Mouse (Mus musculus): ENCODE measurements around the gene Zc3h4. TPM values are rescaled to one million over a fixed set of nuclear protein-coding genes. Genes with fewer than 3 reads are reported as not detected.

Gene Zc3h4
- polyA plus RNA-seq, 1 experiment, result 33.9 TPM

- Histone ChIP-seq H3K4me1 (ENCODE audit: control insufficient read depth, insufficient read depth, low read length) (no peaks in the 10 kb centered on the region), H3K4me3 (ENCODE audit: insufficient read depth, low read length) (peak overlapping the region; percentile 64), H3K27ac (ENCODE audit: insufficient read depth, low read length) (no peak overlapping the region)
- TF ChIP-seq POLR2A (IDR thresholded peaks at IDR 0.05; ENCODE audit: extremely low read depth, insufficient read depth, low read length) (no peak; the same call in 1 of the 2 replicates), CTCF (IDR thresholded peaks at IDR 0.05; ENCODE audit: extremely low read depth, insufficient read depth, low read length) (no peak)
These were observed 52.5 kb downstream of the Zc3h4 start for GRCm38 (mm10) chr7:16453118-16453711.

- TF ChIP-seq POLR2A (IDR thresholded peaks at IDR 0.05; ENCODE audit: extremely low read depth, insufficient read depth, low read length) (no peak), CTCF (IDR thresholded peaks at IDR 0.05; ENCODE audit: extremely low read depth, insufficient read depth, low read length) (no peak)
- Histone ChIP-seq H3K4me3 (ENCODE audit: insufficient read depth, low read length) (no peak overlapping the region), H3K27ac (ENCODE audit: insufficient read depth, low read length) (no peak overlapping the region), H3K4me1 (ENCODE audit: control insufficient read depth, insufficient read depth, low read length) (no peaks in the 10 kb centered on the region)
These were observed 54.3 kb downstream of the Zc3h4 start for GRCm38 (mm10) chr7:16455016-16455415.

- no peak overlapping the region for H3K27ac ChIP-seq (ENCODE audit: insufficient read depth, low read length)
- H3K4me1 ChIP-seq (ENCODE audit: control insufficient read depth, insufficient read depth, low read length), result no peaks in the 10 kb centered on the region
- no peak for TF ChIP-seq POLR2A (IDR thresholded peaks at IDR 0.05; ENCODE audit: extremely low read depth, insufficient read depth, low read length)
- no peak for TF ChIP-seq CTCF (IDR thresholded peaks at IDR 0.05; ENCODE audit: extremely low read depth, insufficient read depth, low read length)
- no peak overlapping the region for H3K4me3 ChIP-seq (ENCODE audit: insufficient read depth, low read length)
These were observed 55.6 kb downstream of the Zc3h4 start for GRCm38 (mm10) chr7:16456289-16456688.

GRCm38 (mm10) chr7:16460566-16460965 lies 59.9 kb downstream of the Zc3h4 start:
- Histone ChIP-seq H3K4me1 (ENCODE audit: control insufficient read depth, insufficient read depth, low read length) (no peaks in the 10 kb centered on the region), H3K4me3 (ENCODE audit: insufficient read depth, low read length) (no peak overlapping the region), H3K27ac (ENCODE audit: insufficient read depth, low read length) (no peak overlapping the region)
- TF ChIP-seq CTCF (IDR thresholded peaks at IDR 0.05; ENCODE audit: extremely low read depth, insufficient read depth, low read length) (no peak), POLR2A (IDR thresholded peaks at IDR 0.05; ENCODE audit: extremely low read depth, insufficient read depth, low read length) (no peak)

GRCm38 (mm10) chr7:16461151-16461550 lies 60.4 kb downstream of the Zc3h4 start:
- no peaks in the 10 kb centered on the region for H3K4me1 ChIP-seq (ENCODE audit: control insufficient read depth, insufficient read depth, low read length)
- no peak overlapping the region for H3K4me3 ChIP-seq (ENCODE audit: insufficient read depth, low read length)
- no peak overlapping the region for H3K27ac ChIP-seq (ENCODE audit: insufficient read depth, low read length)
- TF ChIP-seq POLR2A (IDR thresholded peaks at IDR 0.05; ENCODE audit: extremely low read depth, insufficient read depth, low read length), result no peak
- TF ChIP-seq CTCF (IDR thresholded peaks at IDR 0.05; ENCODE audit: extremely low read depth, insufficient read depth, low read length), result no peak

- Histone ChIP-seq H3K27ac (ENCODE audit: insufficient read depth, low read length) (no peak overlapping the region), H3K4me1 (ENCODE audit: control insufficient read depth, insufficient read depth, low read length) (no peaks in the 10 kb centered on the region), H3K4me3 (ENCODE audit: insufficient read depth, low read length) (no peak overlapping the region)
- no peak for TF ChIP-seq POLR2A (IDR thresholded peaks at IDR 0.05; ENCODE audit: extremely low read depth, insufficient read depth, low read length)
- TF ChIP-seq CTCF (IDR thresholded peaks at IDR 0.05; ENCODE audit: extremely low read depth, insufficient read depth, low read length), result no peak
These were observed 61.0 kb downstream of the Zc3h4 start for GRCm38 (mm10) chr7:16461705-16462104.

- Histone ChIP-seq H3K4me1 (ENCODE audit: control insufficient read depth, insufficient read depth, low read length) (no peaks in the 10 kb centered on the region), H3K27ac (ENCODE audit: insufficient read depth, low read length) (no peak overlapping the region), H3K4me3 (ENCODE audit: insufficient read depth, low read length) (no peak overlapping the region)
- TF ChIP-seq POLR2A (IDR thresholded peaks at IDR 0.05; ENCODE audit: extremely low read depth, insufficient read depth, low read length), result no peak
- TF ChIP-seq CTCF (IDR thresholded peaks at IDR 0.05; ENCODE audit: extremely low read depth, insufficient read depth, low read length), result peak; percentile 86
These were observed 62.5 kb downstream of the Zc3h4 start for GRCm38 (mm10) chr7:16463214-16463613.

GRCm38 (mm10) chr7:16465160-16465559 lies 64.5 kb downstream of the Zc3h4 start:
- H3K4me3 ChIP-seq (ENCODE audit: insufficient read depth, low read length), result no peak overlapping the region
- TF ChIP-seq CTCF (IDR thresholded peaks at IDR 0.05; ENCODE audit: extremely low read depth, insufficient read depth, low read length), result peak; percentile 89
- TF ChIP-seq POLR2A (IDR thresholded peaks at IDR 0.05; ENCODE audit: extremely low read depth, insufficient read depth, low read length), result no peak
- no peaks in the 10 kb centered on the region for H3K4me1 ChIP-seq (ENCODE audit: control insufficient read depth, insufficient read depth, low read length)
- no peak overlapping the region for H3K27ac ChIP-seq (ENCODE audit: insufficient read depth, low read length)

- Histone ChIP-seq H3K4me3 (ENCODE audit: insufficient read depth, low read length) (no peak overlapping the region), H3K27ac (ENCODE audit: insufficient read depth, low read length) (no peak overlapping the region), H3K4me1 (ENCODE audit: control insufficient read depth, insufficient read depth, low read length) (no peaks in the 10 kb centered on the region)
- TF ChIP-seq CTCF (IDR thresholded peaks at IDR 0.05; ENCODE audit: extremely low read depth, insufficient read depth, low read length), result no peak
- TF ChIP-seq POLR2A (IDR thresholded peaks at IDR 0.05; ENCODE audit: extremely low read depth, insufficient read depth, low read length), result no peak
These were observed 64.9 kb downstream of the Zc3h4 start for GRCm38 (mm10) chr7:16465568-16465967.

- no peak overlapping the region for H3K27ac ChIP-seq (ENCODE audit: insufficient read depth, low read length)
- no peak overlapping the region for H3K4me3 ChIP-seq (ENCODE audit: insufficient read depth, low read length)
- TF ChIP-seq CTCF (IDR thresholded peaks at IDR 0.05; ENCODE audit: extremely low read depth, insufficient read depth, low read length) (no peak), POLR2A (IDR thresholded peaks at IDR 0.05; ENCODE audit: extremely low read depth, insufficient read depth, low read length) (no peak)
- no peaks in the 10 kb centered on the region for H3K4me1 ChIP-seq (ENCODE audit: control insufficient read depth, insufficient read depth, low read length)
These were observed 65.9 kb downstream of the Zc3h4 start for GRCm38 (mm10) chr7:16466565-16466964.

Measured in cortical plate, adult 2 months (tissue).